Mouse (Mus musculus) midbrain, embryonic 14.5 days (tissue): ENCODE results near the gene Gm36176. TPM values are rescaled to one million over a fixed set of nuclear protein-coding genes. Genes with fewer than 3 reads are reported as not detected.
A peak's percentile ranks its signal among the peaks of the same experiment; 100 is the strongest.

Source experiments
- ATAC-seq: fragments of 200-750 bp; cut with Nextera tagmentation; 2 replicates; pipeline ENCODE4 v1.8.0; 2017; ENCODE audit warnings: moderate number of reproducible peaks, moderate library complexity; ENCODE audit not compliant: low FRiP score, low TSS enrichment
- DNase-seq: peaks from one replicate; pipeline ENCODE4 v3.0.0-alpha.2; 2015
- H3K27ac ChIP-seq: fragments of 300-500 bp; sonication (generic); replicated peaks from 2 replicates; pipeline ENCODE4 v1.5.1; 2014; ENCODE audit warnings: mild to moderate bottlenecking, low read depth, low read length, moderate library complexity
- H3K27me3 ChIP-seq: fragments of 300-500 bp; sonication (generic); 2 replicates; pipeline ENCODE4 v1.6.1; 2014; ENCODE audit warnings: low read length, control low read depth, mixed read lengths; ENCODE audit not compliant: control insufficient read depth, insufficient read depth
- H3K36me3 ChIP-seq: fragments of 300-500 bp; sonication (generic); 2 replicates; pipeline ENCODE4 v1.6.1; 2014; ENCODE audit warnings: low read length, control low read depth; ENCODE audit not compliant: control insufficient read depth, insufficient read depth
- H3K4me1 ChIP-seq: fragments of 300-500 bp; sonication (generic); 2 replicates; pipeline ENCODE4 v1.6.1; 2014; ENCODE audit warnings: mild to moderate bottlenecking, antibody characterized with exemption, low read length, control low read depth; ENCODE audit not compliant: control insufficient read depth, insufficient read depth
- H3K4me2 ChIP-seq: fragments of 300-500 bp; sonication (generic); 2 replicates; pipeline ENCODE4 v1.6.1; 2014; ENCODE audit warnings: mild to moderate bottlenecking, low read length, moderate library complexity
- H3K4me3 ChIP-seq: fragments of 300-500 bp; sonication (generic); replicated peaks from 2 replicates; pipeline ENCODE4 v1.5.1; 2014; ENCODE audit warnings: low read depth, low read length
- H3K9ac ChIP-seq: fragments of 300-500 bp; sonication (generic); replicated peaks from 2 replicates; pipeline ENCODE4 v1.6.1; 2014; ENCODE audit warnings: mild to moderate bottlenecking, low read length, moderate library complexity
- H3K9me3 ChIP-seq: fragments of 300-500 bp; sonication (generic); 2 replicates; pipeline ENCODE4 v1.6.1; 2016; ENCODE audit warnings: low read length, control low read depth, mixed read lengths; ENCODE audit not compliant: control insufficient read depth
- WGBS: fragments of 180-500 bp; shearing (Covaris S2); extraction: QIAGEN DNeasy Blood & Tissue Kit; methylation state at CpG from one replicate; pipeline ENCODE4 v1.1.7; 2014; 5-methylcytosine and 5-hydroxymethylcytosine counted together
- polyA plus RNA-seq: library from polyadenylated mRNA; unstranded; fragments of >200 nt; fragmentation: Nextera tagmentation; extraction: Ambion mirVana; gene quantifications from 2 replicates; pipeline ENCODE4 v1.2.1, GENCODE M21; 2014

Gm36176 gene
- polyA plus RNA-seq, 1 experiment from 2014 or later, result not detected

- ATAC-seq (peak; percentile 55; the same call in 1 of the 2 replicates), DNase-seq (peak; percentile 17)
- Histone ChIP-seq H3K9ac (0 out of 2 replicates have a peak overlapping the region, but pooled peaks have one; percentile 20), H3K4me2 (peak overlapping the region; percentile 38), H3K9me3 (no peaks in the 10 kb centered on the region), H3K27ac (no peak overlapping the region), H3K27me3 (no peaks in the 10 kb centered on the region), H3K4me3 (peak overlapping the region; percentile 24), H3K4me1 (no peaks in the 10 kb centered on the region), H3K36me3 (no peaks in the 10 kb centered on the region)
- WGBS, result 39% methylated on average over 14 of the region's 14 CpGs
These were observed 17.6 kb downstream of the Gm36176 start for GRCm38 (mm10) chr10:77864067-77864761.

GRCm38 (mm10) chr10:77864762-77865143, 18.1 kb downstream of the Gm36176 start:
- Histone ChIP-seq H3K27ac (no peak overlapping the region), H3K4me3 (peak overlapping the region; percentile 24), H3K27me3 (no peaks in the 10 kb centered on the region), H3K4me2 (peak overlapping the region; percentile 38), H3K36me3 (no peaks in the 10 kb centered on the region), H3K9me3 (no peaks in the 10 kb centered on the region), H3K4me1 (no peaks in the 10 kb centered on the region), H3K9ac (0 out of 2 replicates have a peak overlapping the region, but pooled peaks have one; percentile 20)
- WGBS, result 35% methylated on average over 11 of the region's 11 CpGs
- ATAC-seq (no peak), DNase-seq (no peak)

GRCm38 (mm10) chr10:77867546-77867945, 20.9 kb downstream of the Gm36176 start:
- H3K4me2 ChIP-seq, result no peak overlapping the region
- H3K36me3 ChIP-seq, result no peaks in the 10 kb centered on the region
- no peak for ATAC-seq
- DNase-seq, result no peak
- H3K27ac ChIP-seq, result no peak overlapping the region
- H3K9ac ChIP-seq, result no peak overlapping the region
- no peak overlapping the region for H3K4me3 ChIP-seq
- H3K9me3 ChIP-seq, result no peaks in the 10 kb centered on the region
- H3K4me1 ChIP-seq, result no peaks in the 10 kb centered on the region
- WGBS, result 50% methylated on average over 1 of the region's 1 CpGs
- H3K27me3 ChIP-seq, result no peaks in the 10 kb centered on the region

- Histone ChIP-seq H3K27ac (no peak overlapping the region), H3K9me3 (no peaks in the 10 kb centered on the region), H3K27me3 (no peaks in the 10 kb centered on the region), H3K4me2 (no peak overlapping the region), H3K36me3 (no peaks in the 10 kb centered on the region), H3K4me1 (no peaks in the 10 kb centered on the region), H3K4me3 (no peak overlapping the region), H3K9ac (no peak overlapping the region)
- DNase-seq, result no peak
- no peak for ATAC-seq
- WGBS, result 90% methylated on average over 7 of the region's 7 CpGs
These were observed 23.0 kb downstream of the Gm36176 start for GRCm38 (mm10) chr10:77869651-77870050.

GRCm38 (mm10) chr10:77878985-77879384, 32.4 kb downstream of the Gm36176 start:
- H3K27ac ChIP-seq, result no peak overlapping the region
- no peak overlapping the region for H3K9ac ChIP-seq
- no peaks in the 10 kb centered on the region for H3K9me3 ChIP-seq
- no peaks in the 10 kb centered on the region for H3K27me3 ChIP-seq
- no peak overlapping the region for H3K4me2 ChIP-seq
- DNase-seq, result no peak
- no peak overlapping the region for H3K4me3 ChIP-seq
- no peak for ATAC-seq
- WGBS, result 66% methylated on average over 6 of the region's 6 CpGs
- H3K36me3 ChIP-seq, result no peaks in the 10 kb centered on the region
- no peaks in the 10 kb centered on the region for H3K4me1 ChIP-seq

GRCm38 (mm10) chr10:77880305-77880704, 33.7 kb downstream of the Gm36176 start:
- H3K9me3 ChIP-seq, result no peaks in the 10 kb centered on the region
- DNase-seq, result no peak
- 85% methylated on average over 3 of the region's 3 CpGs for WGBS
- no peaks in the 10 kb centered on the region for H3K27me3 ChIP-seq
- no peak overlapping the region for H3K27ac ChIP-seq
- H3K4me3 ChIP-seq, result no peak overlapping the region
- no peaks in the 10 kb centered on the region for H3K36me3 ChIP-seq
- ATAC-seq, result no peak
- no peaks in the 10 kb centered on the region for H3K4me1 ChIP-seq
- H3K9ac ChIP-seq, result no peak overlapping the region
- no peak overlapping the region for H3K4me2 ChIP-seq

- Histone ChIP-seq H3K4me3 (no peak overlapping the region), H3K9ac (no peak overlapping the region), H3K4me1 (no peaks in the 10 kb centered on the region), H3K4me2 (no peak overlapping the region), H3K36me3 (no peaks in the 10 kb centered on the region), H3K27ac (no peak overlapping the region), H3K27me3 (no peaks in the 10 kb centered on the region), H3K9me3 (no peaks in the 10 kb centered on the region)
- no peak for ATAC-seq
- 87% methylated on average over 5 of the region's 5 CpGs for WGBS
- DNase-seq, result no peak
These were observed 36.0 kb downstream of the Gm36176 start for GRCm38 (mm10) chr10:77882553-77882952.

- H3K4me3 ChIP-seq, result no peak overlapping the region
- 60% methylated on average over 12 of the region's 12 CpGs for WGBS
- peak; percentile 34 for DNase-seq
- no peaks in the 10 kb centered on the region for H3K36me3 ChIP-seq
- H3K9me3 ChIP-seq, result no peaks in the 10 kb centered on the region
- no peak overlapping the region for H3K4me2 ChIP-seq
- H3K4me1 ChIP-seq, result no peaks in the 10 kb centered on the region
- no peaks in the 10 kb centered on the region for H3K27me3 ChIP-seq
- ATAC-seq, result no peak
- no peak overlapping the region for H3K9ac ChIP-seq
- H3K27ac ChIP-seq, result no peak overlapping the region
These were observed 39.6 kb downstream of the Gm36176 start for GRCm38 (mm10) chr10:77886007-77886747.
